Mouse (Mus musculus) ES-CJ7 (cell line): ENCODE data around the gene Prkce.

Experiments
- DNase-seq: peaks from one replicate; pipeline ENCODE4 v3.0.0; 2011; ENCODE audit warnings: low read depth, low spot score

Gene Prkce

DNA sequence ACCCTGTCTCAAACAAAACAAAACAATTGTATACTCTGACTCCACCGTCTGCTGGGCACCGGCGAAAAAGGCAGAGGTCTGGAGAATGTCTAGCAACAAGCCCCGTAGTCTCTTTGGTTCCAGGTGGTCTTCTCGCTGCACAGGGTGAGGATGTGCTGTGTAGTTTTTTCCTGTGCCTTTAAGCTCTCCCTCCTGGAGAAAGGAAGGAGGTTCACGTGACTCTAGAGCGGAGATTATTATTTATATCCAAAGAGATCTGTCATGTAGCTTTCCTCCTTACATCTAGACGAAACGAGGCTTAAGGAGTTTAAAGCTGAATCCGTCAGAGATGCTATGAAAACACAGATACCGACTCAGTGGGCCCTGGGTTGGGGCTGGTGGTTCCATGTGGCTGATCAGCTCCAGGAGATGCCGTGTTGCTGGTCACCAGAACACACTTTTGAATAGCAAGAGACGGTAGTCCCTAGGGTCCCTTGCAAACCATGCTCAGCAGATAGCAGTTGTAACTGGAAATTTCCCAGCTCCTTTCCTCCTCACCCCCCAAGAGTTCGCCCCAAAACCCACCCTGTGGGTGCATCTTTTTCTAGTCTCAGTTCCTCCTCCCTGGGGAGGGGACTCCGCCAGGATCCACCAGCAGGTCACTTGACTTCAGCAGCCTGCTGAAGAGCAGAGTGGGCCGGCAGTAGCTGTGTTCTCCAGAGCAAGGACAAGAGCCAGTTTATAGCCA is 196.9 kb downstream of the Prkce start:
- no peak for DNase-seq

DNA sequence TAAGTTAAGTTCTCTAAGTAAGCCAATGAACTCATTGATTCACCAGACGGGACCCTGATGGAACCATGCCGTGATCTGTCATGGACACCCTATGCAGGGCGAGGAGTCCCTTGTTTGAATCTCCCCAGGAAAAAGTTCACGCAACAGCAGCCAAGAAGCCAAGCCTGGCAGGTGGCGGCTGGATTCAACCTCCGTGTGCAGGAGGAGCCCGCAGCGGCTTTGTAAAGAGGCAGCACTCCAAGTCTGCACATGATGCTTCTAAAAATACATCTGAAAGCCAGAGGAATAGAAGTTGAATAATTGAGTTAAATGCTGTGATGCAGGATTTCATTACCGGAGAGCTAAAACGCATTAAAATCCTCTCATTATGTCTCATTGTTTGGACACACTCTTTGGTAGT is 199.3 kb downstream of the Prkce start:
- no peak for DNase-seq

DNA sequence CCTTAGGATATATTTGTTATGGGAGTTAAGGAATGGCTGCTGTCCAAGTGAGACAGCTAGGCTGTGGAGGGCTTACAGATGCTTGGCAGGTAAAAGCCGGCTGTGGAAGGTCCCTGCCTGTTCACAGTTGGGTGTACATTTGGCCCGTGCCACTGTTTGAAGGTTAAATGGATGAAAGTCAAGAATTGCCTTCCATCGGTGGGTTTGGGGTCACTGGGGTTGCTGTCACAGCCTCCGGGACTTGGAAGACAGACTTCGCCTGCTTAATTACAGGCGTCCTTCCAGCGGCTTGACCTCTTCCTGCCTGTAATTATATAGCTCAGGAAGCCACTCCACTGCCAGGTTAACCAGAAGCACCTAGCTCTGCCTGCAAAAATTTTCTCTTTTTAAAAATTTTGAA is 200.1 kb downstream of the Prkce start:
- DNase-seq: no peak

DNA sequence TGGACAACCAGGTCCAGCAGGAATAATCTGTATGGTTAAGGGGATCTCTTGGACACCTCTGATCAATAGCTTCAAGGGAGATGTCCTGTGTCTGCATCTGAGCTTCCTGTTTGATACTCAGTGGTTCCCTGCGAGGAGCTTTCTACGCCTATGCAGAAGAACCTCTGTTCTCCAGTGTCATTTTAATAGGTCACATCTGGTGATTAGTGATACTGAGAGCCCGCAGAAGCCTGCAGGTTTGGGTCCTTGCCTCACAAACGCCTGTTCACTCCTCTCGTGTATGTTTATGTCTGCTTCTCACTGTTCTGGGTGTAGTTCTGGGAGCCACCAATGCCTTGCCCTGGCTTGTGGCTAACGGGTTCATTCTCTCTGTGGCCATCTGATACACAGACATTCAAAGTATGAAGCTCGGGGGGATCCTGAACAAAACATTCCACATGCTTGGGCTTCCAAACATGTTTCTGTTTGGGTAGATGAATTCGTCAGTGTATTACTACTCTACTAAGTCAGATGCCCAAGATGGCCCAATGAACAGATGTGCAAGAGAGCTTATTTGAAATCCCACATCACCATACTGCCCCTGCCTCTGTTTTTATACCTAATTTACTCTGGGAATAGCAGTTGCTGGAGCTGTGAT is 202.6 kb downstream of the Prkce start:
- no peak for DNase-seq

DNA sequence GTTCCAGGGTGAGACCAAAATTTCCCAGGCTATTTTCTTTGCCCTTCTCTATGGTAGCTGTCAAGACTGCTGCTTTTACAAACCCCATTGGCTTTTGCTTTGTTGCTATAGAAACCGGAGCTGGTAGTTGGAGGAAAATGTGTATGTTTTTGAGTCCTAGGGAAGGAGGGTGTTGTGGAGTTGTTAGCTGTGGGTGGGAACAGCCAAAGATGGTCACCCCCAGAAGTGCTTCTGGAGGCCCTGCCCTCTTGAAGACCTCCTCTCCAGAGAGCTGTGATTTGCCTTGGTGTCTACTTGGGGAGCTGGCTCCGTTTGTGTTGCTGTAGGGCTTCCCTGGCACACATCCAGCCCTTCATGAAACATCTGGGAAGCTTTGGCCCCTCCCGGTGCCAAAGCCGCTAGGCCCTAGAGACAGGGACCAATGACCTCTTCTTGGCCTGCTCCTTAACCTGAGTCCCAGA is 203.5 kb downstream of the Prkce start:
- DNase-seq: no peak

DNA sequence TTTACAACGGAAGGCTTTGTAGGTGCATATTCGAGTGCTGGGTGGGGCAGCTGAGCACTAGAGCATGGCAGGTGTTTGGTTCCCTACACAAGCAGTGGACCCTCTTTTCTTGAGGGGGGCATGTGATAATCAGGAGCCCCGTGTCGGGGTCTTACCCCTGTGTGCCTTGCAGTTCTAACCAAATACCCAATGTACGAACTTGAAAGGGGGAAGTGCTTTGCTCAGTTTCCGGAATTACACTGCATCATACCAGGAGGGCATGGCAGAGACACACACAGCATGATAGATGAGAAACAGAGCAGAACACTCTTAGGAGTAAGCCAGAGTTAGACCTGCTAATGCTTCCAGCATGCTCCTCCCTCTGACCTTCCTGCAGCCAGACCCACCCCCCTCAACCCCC is 208.8 kb downstream of the Prkce start:
- peak; percentile 17 for DNase-seq

DNA sequence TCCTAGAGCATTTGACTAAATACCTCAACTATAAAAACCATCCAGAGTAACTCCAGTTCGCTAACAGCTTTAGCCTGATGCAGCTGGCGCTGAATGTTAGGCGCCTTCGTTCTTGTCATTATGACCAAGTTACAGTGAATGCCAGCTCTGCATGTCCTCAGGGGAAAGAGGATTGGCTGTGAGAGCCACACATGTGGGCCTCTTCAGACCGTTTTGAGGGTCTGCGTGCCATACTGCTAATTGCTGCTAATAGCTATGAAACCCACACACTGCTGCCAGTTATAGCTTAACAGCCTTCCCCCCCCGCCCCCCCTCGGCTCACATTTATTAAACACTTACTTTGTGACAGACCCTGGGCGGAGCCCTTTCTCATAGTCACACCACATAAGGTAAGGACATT is 210.3 kb downstream of the Prkce start:
- DNase-seq: no peak

DNA sequence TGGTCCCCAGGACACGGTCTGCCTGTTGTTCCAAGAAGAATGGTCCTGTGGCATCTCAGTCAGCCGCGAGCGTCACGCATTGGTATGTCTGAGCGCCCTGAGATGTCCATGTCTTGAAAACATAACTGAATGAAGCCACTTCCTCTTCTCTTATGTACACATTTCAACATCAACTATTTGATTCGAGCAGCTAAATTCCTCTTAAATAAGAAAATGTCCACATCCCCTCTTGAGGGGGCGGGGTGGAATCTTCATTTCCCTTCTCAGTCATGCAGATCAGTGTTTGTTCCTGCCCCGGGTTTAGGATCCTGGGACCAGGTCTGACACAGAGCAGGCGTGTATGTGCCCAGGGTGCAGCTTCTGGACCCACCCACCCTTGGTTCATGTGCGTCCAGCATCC is 211.0 kb downstream of the Prkce start:
- peak; percentile 18 for DNase-seq

DNA sequence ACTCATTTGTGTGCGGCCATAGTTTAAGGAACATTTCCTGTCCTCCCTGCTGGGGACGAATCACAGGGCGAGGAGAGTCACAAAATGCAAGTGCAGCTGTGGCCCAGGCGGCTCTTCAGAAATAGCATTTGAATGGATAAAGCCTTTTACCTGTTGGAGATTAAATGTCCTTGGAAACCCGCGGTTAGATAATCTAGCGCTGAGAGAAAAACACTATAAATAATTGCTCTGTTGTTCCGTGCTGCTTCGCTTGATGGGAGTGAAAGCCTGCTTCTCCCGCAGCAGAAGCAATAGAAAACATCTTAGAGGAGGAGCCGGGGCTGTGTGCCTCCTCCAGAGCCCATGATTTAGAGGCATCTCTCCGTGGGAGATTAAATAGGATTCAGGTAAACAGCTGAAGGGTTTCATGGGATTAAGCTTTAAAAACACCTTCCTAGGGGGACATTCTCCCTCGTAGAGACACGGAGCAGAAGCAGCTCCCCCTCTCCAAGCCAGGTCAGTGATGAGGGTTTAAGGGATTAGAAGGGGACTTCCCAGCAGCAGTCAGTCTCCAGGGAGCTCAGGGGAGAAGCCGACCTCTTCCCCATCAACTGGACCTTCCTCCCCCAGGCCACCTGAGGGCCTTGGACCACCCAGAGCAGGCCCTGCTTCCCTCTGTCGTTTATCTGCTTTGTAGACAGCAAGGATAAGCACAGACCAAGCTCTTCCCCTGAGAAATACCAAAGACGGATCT is 212.0 kb downstream of the Prkce start:
- peak; percentile 22 for DNase-seq

DNA sequence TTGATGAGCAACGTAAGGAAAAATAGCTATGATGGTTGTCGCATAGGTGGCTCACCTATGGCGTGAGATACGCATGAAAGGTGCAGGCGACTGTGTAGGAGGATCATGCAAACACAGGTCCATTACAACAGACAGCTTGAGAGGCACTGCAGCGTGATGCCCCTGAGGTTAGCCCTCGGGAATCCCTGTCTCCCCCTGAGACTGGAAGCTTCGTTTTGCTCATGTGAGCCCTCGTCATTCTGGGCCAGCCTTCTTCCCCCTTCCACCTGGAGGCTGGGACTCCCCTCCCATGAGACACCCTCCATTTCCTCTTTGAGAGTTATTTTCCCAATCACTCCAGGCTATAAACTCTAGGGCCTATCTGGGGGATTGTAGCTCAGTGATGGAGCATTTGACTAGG is 213.9 kb downstream of the Prkce start:
- no peak for DNase-seq

DNA sequence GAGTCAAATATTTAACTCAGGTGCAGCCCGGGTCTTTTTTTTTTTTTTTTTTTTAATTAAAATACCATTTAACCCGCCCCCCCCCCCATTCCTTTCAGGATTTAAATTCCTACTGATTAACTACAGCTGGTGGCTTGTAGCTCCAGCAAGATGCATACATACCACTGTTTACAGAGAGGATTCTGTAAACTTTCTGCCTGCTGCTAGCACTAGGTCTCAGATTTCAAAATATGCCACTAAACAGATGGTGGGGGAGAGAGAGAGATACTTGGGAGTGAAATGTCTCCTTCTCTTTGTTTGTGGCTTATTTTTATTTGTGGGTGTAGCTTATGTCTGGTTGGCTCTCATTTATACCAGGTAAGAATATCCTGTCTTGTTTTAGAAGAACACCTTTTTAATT is 215.3 kb downstream of the Prkce start:
- DNase-seq: no peak

DNA sequence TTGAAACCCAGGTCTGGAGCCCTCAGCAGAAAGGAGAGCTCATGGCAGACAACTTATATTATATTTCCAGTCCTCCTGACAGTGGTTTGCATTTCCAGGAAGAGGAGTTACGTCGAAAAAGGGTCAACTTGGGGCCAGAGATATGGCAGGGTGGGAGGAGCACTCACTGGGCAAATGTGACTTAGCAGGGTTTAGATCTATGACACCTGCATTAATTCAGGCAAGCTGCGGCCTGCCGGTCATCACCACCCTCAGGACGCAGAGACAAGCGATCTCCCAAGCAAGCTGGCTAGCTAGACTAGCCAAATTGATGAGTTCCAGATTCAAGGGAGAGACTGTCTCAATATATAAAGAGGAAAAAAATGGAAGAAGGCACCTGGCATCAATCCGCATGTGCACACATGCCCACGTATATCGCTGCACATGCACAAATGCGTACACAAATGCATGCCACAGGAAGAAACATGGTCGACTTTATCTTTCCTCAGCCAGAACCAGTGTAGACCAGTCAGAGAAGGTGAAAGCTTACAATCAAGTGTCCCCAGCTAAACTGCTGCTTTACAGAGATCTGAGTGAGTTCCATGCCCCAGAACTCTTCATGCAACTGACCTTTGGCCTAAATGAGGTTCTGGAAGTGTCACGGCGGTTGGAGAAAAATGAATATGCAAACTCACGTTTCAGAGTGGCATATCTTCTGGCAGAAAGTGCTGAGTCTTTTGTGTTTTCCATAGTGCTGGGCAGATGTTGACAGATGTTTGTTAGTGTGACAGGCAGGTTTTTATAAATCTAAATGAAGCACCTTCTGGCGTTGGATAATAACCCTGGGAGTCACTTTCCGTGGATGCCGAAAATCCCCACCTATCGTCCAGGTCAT is 216.4 kb downstream of the Prkce start:
- DNase-seq: no peak

DNA sequence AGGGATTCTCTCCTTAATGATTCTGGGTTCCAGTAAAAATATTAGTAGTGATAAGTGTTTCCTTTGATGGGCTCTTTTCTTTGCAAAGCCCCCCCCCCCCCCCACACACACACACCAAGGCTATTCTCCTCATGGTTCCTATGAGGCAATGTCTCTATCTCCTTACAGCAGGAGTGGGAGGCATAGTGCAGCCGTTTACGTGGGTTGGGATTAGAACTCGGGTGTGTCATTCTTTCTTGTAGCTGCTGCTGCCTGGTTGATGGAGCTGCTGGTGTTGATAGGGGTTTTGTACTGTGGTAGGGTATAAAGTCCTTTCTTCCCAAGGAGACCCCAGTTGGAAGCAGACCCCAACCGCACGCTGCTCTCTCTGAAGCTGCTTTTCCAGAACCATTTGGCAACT is 224.9 kb downstream of the Prkce start:
- no peak for DNase-seq

DNA sequence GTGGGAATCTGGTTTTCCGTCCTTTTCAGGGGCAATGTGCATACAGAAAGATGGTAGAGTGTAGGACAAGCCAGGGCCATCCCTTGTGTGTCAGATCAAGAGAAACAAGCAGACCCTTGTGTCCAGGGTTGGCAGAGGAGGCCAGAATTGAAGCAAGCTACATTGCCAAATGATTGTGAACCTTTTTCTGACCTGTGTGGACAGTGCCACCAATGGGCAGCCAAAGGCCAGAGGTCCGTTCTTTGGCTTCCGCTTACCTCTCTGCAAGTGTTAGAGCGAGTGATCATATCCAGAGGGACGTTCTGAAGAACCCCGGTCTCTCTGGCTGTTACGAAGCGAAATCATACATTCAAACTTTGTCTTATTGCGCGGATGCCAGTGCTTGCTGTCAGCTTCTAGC is 225.6 kb downstream of the Prkce start:
- no peak for DNase-seq

DNA sequence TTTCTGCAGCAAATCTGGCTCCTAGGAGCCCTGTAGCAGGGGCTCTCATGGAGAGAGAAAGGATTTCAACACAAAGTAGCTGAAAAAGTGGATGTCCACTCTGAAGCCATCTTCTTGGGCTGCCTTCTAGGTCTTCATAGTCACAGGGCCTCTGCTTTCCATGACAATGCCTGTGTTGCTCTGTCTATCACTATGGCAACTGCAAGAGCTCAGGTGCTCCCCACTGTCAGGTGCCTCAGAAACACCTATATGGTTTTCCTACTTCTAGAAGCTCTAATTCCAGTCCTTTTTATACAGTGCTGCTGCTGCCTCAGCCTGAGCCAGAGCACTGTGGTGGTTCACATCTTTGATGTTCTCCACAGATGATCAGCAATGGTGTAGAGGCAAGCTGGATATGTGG is 229.5 kb downstream of the Prkce start:
- no peak for DNase-seq

DNA sequence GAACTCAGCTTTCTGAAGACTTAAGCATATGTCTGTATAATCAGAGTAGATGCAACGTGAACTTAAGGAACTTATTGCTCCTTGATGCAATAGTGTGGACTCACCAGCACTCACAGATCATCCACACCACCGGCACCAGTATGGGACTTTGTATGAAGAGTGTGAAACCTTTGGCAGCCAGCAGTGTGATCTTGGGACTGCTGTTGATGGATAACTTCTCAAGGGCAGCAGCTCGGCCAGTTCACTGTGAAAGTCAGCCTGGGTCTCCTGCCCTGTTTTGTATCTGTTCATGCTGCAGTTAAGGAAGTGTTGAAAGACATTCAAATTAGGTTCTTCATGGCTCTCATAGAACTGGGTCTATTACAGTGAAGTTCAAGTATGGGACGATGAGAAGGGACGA is 230.1 kb downstream of the Prkce start:
- no peak for DNase-seq

DNA sequence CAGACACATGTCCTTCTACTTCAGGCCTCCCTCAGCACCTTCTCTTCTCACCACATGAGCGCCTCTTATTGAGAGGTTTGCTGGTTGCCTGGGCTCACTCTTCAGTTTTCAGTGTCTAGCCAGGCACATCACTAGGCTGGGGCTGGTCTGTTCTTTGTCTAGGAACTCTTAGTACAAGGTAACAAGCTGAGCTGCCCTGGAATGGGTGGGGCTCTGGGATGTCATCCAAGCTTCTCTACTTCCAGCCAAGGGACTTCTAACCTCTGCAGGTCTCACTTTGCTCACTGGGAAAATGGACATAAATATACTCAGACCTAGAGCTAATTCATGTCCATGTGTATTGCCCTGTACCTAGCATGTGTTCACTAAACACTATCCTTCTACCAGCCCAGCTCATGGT is 230.6 kb downstream of the Prkce start:
- no peak for DNase-seq

DNA sequence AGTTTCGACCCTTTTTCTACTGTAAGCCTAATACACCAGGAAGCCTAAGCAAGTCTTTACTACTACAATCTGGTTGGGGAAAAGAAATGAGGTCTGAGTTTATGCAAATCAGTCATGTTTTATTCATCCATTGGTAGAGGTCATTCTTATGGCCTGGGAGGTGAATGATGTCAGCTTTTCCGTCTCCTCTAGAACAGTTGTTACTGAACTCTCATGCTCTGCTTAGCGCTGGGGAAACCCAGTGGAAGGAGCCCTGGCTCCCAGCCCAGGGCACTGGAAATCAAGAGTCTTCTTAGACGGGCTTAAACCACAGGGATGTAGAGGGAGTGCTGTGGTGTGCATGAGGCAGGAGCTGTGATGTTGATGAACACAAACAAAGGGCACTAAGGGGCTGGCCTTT is 232.4 kb downstream of the Prkce start:
- DNase-seq: no peak

DNA sequence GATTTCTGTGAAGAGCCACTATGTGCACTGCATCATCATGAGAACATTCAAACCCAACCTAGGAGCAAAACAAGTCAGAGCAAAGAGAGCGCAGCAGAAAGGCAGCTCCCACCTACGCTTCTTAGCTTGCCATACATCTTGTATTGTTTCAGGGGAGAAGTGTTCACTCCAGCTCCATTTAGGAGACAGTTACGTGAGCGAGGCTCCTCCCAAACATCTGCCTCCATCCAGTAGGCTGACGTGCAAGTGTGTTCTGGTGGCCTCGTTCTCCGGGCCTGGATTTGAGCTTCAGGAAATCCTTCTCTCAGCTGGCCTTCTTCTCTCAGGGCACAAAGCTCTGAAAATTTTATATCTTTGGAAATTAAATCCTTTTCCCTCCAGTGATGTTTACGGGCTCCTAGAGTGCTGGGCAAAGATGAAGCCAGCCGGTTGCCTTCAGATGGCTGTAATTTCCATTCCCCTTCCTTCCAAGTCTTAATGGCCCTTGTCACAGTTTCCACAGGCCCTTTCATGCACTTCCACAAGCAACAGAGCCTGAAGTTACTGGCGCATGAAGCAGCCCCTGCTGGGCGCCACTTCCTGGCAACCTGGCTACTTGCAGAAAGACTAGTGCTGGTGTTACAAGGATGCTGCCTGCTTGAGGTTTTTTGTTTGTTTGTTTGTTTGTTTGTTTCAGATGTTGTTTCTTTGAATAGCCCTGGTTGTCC is 237.4 kb downstream of the Prkce start:
- DNase-seq: no peak

DNA sequence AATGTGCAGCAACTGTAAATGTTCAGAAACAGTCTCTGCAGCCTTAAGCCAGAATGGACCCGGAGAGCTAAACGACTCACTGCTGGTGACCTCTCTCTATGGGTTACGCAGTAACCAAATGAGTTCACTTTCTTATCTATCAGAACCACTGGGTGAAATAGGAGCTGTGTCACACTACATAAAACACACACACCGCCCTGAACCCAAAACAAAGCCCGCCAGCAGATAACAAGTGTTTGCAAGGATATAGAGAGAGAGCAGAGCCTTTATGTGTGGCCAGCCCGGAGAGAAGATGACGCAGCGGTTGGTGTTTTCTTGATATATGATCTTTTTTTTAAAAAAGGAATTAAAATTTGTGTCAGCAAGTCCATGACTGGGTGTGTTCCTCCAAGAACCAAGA is 238.1 kb downstream of the Prkce start:
- DNase-seq: no peak

DNA sequence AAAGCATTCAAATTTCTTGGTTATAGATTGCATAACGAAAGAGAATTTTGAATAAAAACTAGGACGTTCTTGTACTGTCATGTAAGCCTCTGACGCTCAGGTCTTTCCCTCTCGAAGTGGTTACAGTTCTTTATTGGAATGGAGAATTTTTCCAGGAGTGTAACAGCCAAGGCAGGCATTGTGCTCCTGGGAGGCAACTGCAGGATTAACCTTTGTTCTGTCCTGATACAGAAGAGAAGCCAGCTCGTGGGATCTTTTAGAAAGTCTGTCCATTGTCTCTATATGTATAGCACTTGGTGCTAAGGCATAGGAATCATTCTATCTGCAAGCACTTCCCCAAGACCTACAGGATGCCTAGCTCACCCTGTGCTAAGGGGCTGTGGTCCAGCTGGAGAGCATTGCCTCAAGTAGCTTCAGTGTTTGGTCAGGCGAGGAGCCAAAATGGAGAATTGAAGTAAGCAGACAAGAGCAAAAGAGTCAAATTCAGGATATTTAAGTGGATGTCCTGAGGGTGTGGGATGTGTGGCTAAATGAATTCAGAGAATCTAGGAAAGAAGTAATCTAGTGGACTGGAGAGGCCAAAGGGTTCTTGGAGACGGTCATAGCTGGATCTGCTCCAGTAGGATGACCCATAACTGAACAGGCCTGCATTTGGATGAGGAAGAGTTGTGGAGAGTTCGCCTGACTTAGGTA is 240.5 kb downstream of the Prkce start:
- DNase-seq: no peak
